Mouse (Mus musculus) stomach, embryonic 15.5 days (tissue): ENCODE results near the gene Smbd1. TPM values are rescaled to one million over a fixed set of nuclear protein-coding genes. Genes with fewer than 3 reads are reported as not detected.

Experiments
- ATAC-seq: fragments of 200-750 bp; cut with Nextera tagmentation; 2 replicates; pipeline ENCODE4 v1.8.0; 2017; ENCODE audit warnings: low read depth, moderate number of reproducible peaks, moderate TSS enrichment; ENCODE audit not compliant: insufficient read depth, low FRiP score
- H3K27ac ChIP-seq: fragments of 300-500 bp; sonication (generic); 2 replicates; pipeline ENCODE4 v1.5.1; 2015; ENCODE audit warnings: mild to moderate bottlenecking, inconsistent platforms
- H3K27me3 ChIP-seq: fragments of 300-500 bp; sonication (generic); replicated peaks from 2 replicates; pipeline ENCODE4 v1.6.1; 2015; ENCODE audit warnings: inconsistent platforms
- H3K36me3 ChIP-seq: fragments of 300-500 bp; sonication (generic); 2 replicates; pipeline ENCODE4 v1.6.1; 2015; ENCODE audit warnings: inconsistent platforms
- H3K4me1 ChIP-seq: fragments of 300-500 bp; sonication (generic); 2 replicates; pipeline ENCODE4 v1.6.1; 2015; ENCODE audit warnings: inconsistent platforms
- H3K4me2 ChIP-seq: fragments of 300-500 bp; sonication (generic); 2 replicates; pipeline ENCODE4 v1.6.1; 2015; ENCODE audit warnings: mild to moderate bottlenecking, inconsistent platforms
- H3K4me3 ChIP-seq: fragments of 300-500 bp; sonication (generic); replicated peaks from 2 replicates; pipeline ENCODE4 v1.5.1; 2015; ENCODE audit warnings: inconsistent platforms
- H3K9ac ChIP-seq: fragments of 300-500 bp; sonication (generic); 2 replicates; pipeline ENCODE4 v1.6.1; 2015; ENCODE audit warnings: inconsistent platforms
- H3K9me3 ChIP-seq: fragments of 300-500 bp; sonication (generic); 2 replicates; pipeline ENCODE4 v1.6.1; 2016; ENCODE audit warnings: inconsistent platforms
- WGBS: fragments of 180-500 bp; shearing (Covaris S2); methylation state at CpG from one replicate; pipeline ENCODE4 v1.1.7; 2015; 5-methylcytosine and 5-hydroxymethylcytosine counted together
- polyA plus RNA-seq: library from polyadenylated mRNA; unstranded; fragments of >200 nt; fragmentation: Nextera tagmentation; extraction: Ambion mirVana; gene quantifications from 2 replicates; pipeline ENCODE4 v1.2.1, GENCODE M21; 2015

Smbd1 gene
- polyA plus RNA-seq, 1 experiment from 2014 or later = 0.27 TPM

GRCm38 (mm10) chr16:32778956-32779355 lies 31.3 kb downstream of the Smbd1 start:
- 53% methylated on average over 8 of the region's 8 CpGs for WGBS
- no peaks in the 10 kb centered on the region for H3K4me1 ChIP-seq

DNA sequence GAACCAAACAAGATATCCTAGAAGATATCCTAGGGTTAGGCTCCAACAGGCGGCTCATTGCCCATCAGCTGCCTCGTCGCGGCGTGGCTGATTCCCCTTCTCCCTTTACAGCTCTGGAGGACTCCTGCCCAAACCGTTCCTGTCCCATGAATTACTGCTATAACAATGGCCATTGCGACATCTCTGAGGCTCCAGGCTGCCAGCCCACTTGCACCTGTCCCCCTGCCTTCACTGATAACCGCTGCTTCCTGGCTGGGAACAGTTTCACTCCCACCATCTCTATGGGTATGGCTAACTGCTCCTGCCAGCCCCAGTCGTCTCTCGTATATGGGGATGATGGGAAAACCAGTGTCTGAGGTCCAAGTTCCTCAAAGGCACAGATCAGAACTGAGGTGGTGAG lies 33.6 kb downstream of the Smbd1 start:
- no peak overlapping the region for H3K9ac ChIP-seq
- no peaks in the 10 kb centered on the region for H3K36me3 ChIP-seq
- H3K27ac ChIP-seq = no peak overlapping the region
- no peaks in the 10 kb centered on the region for H3K9me3 ChIP-seq
- H3K4me2 ChIP-seq = no peak overlapping the region
- no peak overlapping the region for H3K4me3 ChIP-seq
- 71% methylated on average over 10 of the region's 10 CpGs for WGBS
- no peaks in the 10 kb centered on the region for H3K27me3 ChIP-seq
- no peaks in the 10 kb centered on the region for H3K4me1 ChIP-seq
- ATAC-seq = no peak

More at GRCm38 (mm10) chr16:32778956-32779355, 31.3 kb downstream of the Smbd1 start:
- no peaks in the 10 kb centered on the region for H3K27me3 ChIP-seq
- no peak overlapping the region for H3K9ac ChIP-seq
- H3K4me3 ChIP-seq = no peak overlapping the region
- no peaks in the 10 kb centered on the region for H3K36me3 ChIP-seq
- ATAC-seq = no peak
- H3K27ac ChIP-seq = no peak overlapping the region
- no peak overlapping the region for H3K4me2 ChIP-seq
- no peaks in the 10 kb centered on the region for H3K9me3 ChIP-seq

DNA sequence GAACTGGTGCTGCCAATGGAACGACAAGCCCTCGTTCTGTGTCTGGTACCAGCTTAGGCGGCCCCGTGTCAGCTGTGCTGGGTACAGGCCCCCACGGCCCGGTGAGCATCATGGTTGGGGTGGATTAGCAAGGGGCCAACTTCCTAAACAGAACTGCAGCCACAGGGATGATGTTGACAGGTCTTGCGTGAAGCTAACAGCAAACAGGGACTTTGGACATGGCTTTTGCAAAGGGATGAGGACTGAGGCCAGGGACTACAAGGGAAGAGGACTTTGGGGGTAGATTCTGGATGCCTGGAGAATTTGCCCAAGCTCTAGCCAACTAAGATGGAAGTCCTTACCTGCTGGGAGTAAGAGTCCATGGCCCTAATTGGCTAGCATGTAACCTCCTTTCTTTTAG lies 43.4 kb downstream of the Smbd1 start:
- no peak overlapping the region for H3K27ac ChIP-seq
- no peaks in the 10 kb centered on the region for H3K9me3 ChIP-seq
- no peaks in the 10 kb centered on the region for H3K36me3 ChIP-seq
- H3K9ac ChIP-seq = no peak overlapping the region
- no peak overlapping the region for H3K4me3 ChIP-seq
- H3K27me3 ChIP-seq = no peaks in the 10 kb centered on the region
- no peaks in the 10 kb centered on the region for H3K4me1 ChIP-seq
- no peak for ATAC-seq
- no peak overlapping the region for H3K4me2 ChIP-seq
- 94% methylated on average over 7 of the region's 7 CpGs for WGBS

DNA sequence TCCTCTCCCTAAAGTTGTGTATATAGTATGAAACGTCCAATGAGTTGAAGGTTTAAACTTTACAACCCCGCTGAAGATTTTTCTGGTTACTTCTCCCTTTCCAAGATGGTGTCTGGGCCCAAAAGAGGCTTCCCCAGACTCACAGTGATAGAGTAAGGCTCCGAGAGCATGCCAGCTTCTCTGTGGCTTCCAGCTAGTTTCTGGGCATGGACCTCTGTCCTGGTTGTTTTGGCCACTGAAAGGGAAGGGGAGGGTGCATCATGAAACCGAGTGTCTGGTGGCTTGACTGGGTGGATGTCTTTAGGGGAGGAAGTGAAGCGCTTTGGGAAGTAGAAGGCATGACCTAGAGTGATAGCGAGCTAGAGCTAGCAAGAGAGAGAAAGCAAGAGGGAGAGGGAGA lies 45.3 kb downstream of the Smbd1 start:
- Histone ChIP-seq H3K9ac (no peak overlapping the region), H3K27ac (no peak overlapping the region), H3K4me1 (no peaks in the 10 kb centered on the region), H3K9me3 (no peaks in the 10 kb centered on the region), H3K36me3 (no peaks in the 10 kb centered on the region), H3K4me2 (no peak overlapping the region), H3K27me3 (no peaks in the 10 kb centered on the region), H3K4me3 (no peak overlapping the region)
- ATAC-seq = no peak
- WGBS = 69% methylated on average over 6 of the region's 6 CpGs

- no peak overlapping the region for H3K27ac ChIP-seq
- H3K4me2 ChIP-seq = no peak overlapping the region
- H3K4me3 ChIP-seq = no peak overlapping the region
- H3K27me3 ChIP-seq = no peaks in the 10 kb centered on the region
- no peaks in the 10 kb centered on the region for H3K4me1 ChIP-seq
- no peaks in the 10 kb centered on the region for H3K9me3 ChIP-seq
- no peak overlapping the region for H3K9ac ChIP-seq
- H3K36me3 ChIP-seq = no peaks in the 10 kb centered on the region
- WGBS = 76% methylated on average over 2 of the region's 2 CpGs
- ATAC-seq = no peak
These were observed 45.7 kb downstream of the Smbd1 start for GRCm38 (mm10) chr16:32764550-32764949.

Other genes with a start within 250 kb of the Smbd1 start
- gene Tfrc, start 201.6 kb downstream of the Smbd1 start, polyA plus RNA-seq = 68.8 and 74.5 TPM in 2 replicates
- 12.0 and 14.9 TPM in 2 replicates for gene Tnk2, start 166.6 kb downstream of the Smbd1 start, polyA plus RNA-seq
- 6.4 and 7.3 TPM in 2 replicates for gene Muc4, start 74.6 kb downstream of the Smbd1 start, polyA plus RNA-seq
- 0.06 and 0.08 TPM in 2 replicates for gene Muc20, start 13.0 kb downstream of the Smbd1 start, polyA plus RNA-seq
- gene Fyttd1, start 67.0 kb upstream of the Smbd1 start, polyA plus RNA-seq = 77.5 and 85.7 TPM in 2 replicates
- 16.5 and 17.1 TPM in 2 replicates for gene Rubcn, start 67.3 kb upstream of the Smbd1 start, polyA plus RNA-seq
- gene Lrch3, start 103.6 kb upstream of the Smbd1 start, polyA plus RNA-seq = 16.9 TPM in 2 replicates
- gene Iqcg, start 245.7 kb upstream of the Smbd1 start, polyA plus RNA-seq = 2.2 TPM in 2 replicates
- 983 and 1,042 TPM in 2 replicates for gene Rpl35a, start 246.0 kb upstream of the Smbd1 start, polyA plus RNA-seq